Mouse (Mus musculus): Measurements from ENCODE around the gene Cfl2. TPM values are rescaled to one million over a fixed set of nuclear protein-coding genes. Genes with fewer than 3 reads are reported as not detected.
A peak's percentile ranks its signal among the peaks of the same experiment; 100 is the strongest.
"Not testable (repeated sequence)": the region's sequence is repeated elsewhere in the genome, so short reads cannot be mapped to it uniquely, and the experiment has no call there.

The Cfl2 gene
- total RNA-seq (2015; ENCODE audit: low replicate concordance) (9.2 and 12.9 TPM in 2 replicates), total RNA-seq (2017; ENCODE audit: low replicate concordance) (8.2 and 8.5 TPM in 2 replicates)

DNA sequence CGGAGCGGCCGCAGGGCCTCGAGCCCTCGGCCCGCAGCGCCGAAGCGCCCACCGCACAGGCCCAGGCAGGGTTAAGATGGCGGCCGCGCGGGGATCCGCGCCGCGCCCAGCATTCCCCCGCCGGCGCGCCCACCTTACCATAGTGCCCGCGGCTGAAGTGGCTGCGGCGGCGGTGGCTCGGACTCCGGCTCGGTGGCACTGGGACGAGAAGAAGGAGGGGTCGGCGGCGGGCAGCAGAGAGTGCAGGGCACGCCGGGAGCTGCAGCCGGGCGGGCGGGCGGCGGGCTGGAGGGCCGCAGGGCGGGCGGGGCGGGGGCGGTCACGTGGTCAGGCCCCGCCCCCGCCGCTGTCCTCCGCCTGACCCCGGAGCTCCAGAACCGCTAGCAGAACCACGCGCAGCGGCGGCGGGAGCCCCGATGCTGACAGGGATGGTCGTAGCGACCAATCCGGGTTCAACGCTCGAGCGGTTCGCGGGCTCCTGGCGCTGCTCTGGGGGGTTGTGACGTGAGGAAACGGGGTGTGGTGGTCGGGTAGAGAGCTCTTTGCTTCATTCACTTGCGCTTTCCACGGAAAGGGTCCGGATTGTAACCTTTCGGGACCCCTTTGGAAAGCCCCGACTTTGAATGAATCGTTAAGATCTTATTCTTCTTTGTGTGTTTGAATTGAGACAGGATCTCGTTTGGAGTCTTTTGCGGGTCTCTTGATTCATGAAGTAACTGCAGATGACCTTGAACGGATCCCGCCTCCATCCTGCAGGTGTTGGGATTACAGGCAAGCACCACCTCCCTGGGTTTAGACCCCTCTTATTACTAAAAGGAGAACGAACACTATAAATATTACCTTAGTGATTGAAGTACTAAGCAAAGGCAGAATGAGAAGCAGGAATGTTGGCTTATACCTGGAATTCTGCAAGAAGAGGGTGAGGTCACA, at the start of gene Cfl2:
Cfl2 (minus strand) TSS at position 272 of the 930 bp plus-strand sequence.
- ATAC-seq (replicated peaks; ENCODE audit: low FRiP score, poor library complexity, severe bottlenecking): peak; percentile 86

GRCm38 (mm10) chr12:54910387-54910786, 47.7 kb upstream of the Cfl2 start:
- no peak for ATAC-seq (replicated peaks; ENCODE audit: low FRiP score, poor library complexity, severe bottlenecking)

DNA sequence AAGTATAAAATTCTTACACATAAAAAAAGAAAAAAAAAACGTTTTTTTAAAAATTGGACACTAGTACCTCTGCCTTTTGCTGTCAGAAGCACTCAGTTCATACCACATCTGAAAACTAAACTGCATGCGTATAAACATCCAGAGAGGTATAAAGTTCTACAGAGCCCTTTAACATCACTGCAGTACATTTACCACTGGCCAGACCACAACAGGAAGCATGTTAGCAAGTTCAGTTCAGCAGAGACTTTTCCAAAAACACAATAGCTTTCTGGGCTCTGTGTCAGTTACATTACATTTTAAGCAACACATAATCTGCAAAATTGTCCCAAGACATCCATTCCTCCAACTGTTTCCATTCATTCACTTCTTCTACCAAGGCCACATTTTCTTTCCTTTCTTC, 29.9 kb upstream of the Cfl2 start:
- ATAC-seq (replicated peaks; ENCODE audit: low FRiP score, poor library complexity, severe bottlenecking): not testable (repeated sequence)

DNA sequence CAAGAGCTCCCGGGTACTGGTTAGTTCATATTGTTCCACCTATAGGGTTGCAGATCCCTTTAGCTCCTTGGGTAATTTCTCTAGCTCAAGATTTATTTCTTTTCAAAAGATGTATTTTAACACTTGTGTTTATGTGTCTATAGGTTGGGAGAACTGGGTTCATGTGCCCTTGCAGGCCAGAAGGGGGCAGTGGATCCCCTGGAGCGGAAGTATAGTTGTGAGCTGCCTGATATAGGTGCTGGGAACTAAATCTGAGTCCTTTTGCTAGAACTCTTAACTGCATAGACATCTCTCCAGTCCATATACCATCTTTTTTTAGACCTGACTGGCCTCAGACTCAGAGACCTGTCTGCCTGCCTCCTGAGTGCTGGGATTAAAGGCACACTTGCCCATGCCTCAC, 27.7 kb upstream of the Cfl2 start:
- no peak for ATAC-seq (replicated peaks; ENCODE audit: low FRiP score, poor library complexity, severe bottlenecking)

DNA sequence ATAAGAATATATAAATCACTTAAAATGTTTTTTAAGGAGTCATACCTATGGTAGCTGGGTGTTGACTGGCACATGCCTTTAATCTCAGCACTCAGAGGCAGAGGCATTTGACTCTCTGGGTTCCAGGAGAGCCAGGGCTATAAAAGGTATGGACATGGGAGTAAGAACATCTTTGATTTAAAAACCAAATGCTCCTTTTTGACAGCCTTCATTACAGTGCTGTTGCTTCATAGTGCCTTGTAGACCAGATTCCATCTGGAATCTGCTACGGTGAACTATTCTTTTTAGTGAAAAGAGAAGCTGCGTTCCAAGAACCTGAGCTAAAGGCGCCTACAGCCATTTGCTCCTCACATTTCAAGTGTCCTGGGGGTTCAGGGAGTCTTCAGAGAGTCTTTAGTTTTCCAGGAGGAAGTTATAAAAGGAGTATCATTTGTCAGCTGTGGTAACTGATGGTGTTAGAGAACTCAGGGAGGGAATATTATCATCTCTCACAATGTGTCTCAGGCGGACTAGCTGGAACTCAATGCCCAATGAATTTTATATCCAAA, 25.0 kb upstream of the Cfl2 start:
- no peak for ATAC-seq (replicated peaks; ENCODE audit: low FRiP score, poor library complexity, severe bottlenecking)

DNA sequence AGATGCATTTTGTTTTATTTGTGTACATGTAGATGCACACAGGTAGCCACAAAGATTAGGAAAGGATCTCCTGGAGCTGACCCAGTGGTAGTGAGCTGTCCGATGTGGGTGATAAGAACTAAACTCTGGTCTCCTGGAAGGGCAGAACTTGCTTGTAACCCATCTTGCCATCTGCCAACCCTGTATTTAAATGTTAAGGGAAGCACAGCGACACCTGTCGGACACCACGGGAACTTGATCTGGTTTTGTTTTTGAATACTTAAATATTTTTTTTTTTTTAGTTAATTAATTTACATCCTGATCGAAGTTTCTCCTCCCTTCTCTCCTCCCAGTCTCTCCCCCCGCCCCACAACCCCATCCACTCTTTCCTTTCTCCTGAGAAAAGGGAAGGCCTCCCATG, 17.0 kb upstream of the Cfl2 start:
- ATAC-seq (replicated peaks; ENCODE audit: low FRiP score, poor library complexity, severe bottlenecking): peak; percentile 74; the same call in 1 of the 2 replicates

GRCm38 (mm10) chr12:54879211-54879610, 16.5 kb upstream of the Cfl2 start:
- ATAC-seq (replicated peaks; ENCODE audit: low FRiP score, poor library complexity, severe bottlenecking): 0 out of 2 replicates have a peak, but pooled peaks have one; percentile 44

DNA sequence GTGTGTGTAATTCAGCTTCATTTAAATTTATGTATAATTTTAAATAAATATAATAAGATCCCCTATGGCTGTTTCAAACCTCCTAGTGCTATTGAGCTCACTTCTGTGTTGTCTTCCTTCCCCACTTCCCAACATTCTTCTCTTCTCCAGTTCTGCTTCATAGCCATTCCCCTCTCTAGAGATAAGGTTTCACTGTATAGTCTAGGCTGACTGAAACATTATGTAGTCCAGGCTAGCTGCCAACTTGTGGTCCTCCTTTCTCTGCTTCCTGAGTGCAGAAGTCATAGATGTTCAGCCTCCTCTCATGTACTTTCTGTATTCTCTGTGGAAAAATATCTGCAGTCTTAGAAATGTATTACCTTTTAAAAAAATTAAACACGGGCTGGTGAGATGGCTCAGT, 15.2 kb upstream of the Cfl2 start:
- ATAC-seq (replicated peaks; ENCODE audit: low FRiP score, poor library complexity, severe bottlenecking): no peak

GRCm38 (mm10) chr12:54876879-54877278, 14.2 kb upstream of the Cfl2 start:
- no peak for ATAC-seq (replicated peaks; ENCODE audit: low FRiP score, poor library complexity, severe bottlenecking)

GRCm38 (mm10) chr12:54874711-54875110, 12.0 kb upstream of the Cfl2 start:
- ATAC-seq (replicated peaks; ENCODE audit: low FRiP score, poor library complexity, severe bottlenecking): no peak

- peak; percentile 76 for ATAC-seq (replicated peaks; ENCODE audit: low FRiP score, poor library complexity, severe bottlenecking)
Observed at GRCm38 (mm10) chr12:54861991-54862605, 579 bp downstream of the Cfl2 start.

DNA sequence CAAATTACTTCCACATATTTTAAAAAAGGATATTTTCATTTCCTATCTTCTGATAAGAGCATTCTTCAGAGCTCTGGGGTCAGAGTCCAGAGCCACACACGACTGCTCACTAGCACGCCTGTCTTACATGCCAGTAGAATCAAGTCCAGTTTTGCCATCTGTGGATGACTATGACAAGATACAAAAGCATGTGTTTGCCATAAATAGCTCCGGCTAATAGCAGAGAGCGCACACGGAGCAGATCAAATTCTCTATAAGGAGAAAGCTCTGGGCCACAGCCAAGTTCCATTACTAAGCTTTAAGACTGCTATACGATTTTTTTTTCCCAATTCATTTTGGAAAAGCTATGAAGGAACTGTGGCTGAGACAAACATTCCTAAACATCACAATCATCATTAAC, 3.1 kb downstream of the Cfl2 start:
- no peak for ATAC-seq (replicated peaks; ENCODE audit: low FRiP score, poor library complexity, severe bottlenecking)

DNA sequence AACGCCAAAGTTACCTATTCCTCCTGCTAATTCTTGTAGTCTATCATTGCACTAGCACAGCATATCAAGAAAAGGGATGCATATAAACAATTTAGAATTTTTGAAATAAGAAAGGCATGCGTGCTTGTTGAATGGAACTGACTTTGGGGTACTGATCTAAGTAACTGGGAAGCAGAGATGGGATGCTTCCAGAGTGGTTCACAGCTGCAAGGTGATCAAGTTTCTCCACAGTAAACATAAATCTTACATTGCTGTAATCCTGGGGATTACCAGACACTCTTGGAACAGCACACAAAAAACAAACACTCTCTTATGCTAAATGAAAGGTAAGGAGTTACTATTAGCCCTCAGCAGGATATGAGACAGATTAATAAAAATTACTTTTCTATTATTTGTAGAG, 12.1 kb downstream of the Cfl2 start:
- ATAC-seq (replicated peaks; ENCODE audit: low FRiP score, poor library complexity, severe bottlenecking): no peak

- no peak for ATAC-seq (replicated peaks; ENCODE audit: low FRiP score, poor library complexity, severe bottlenecking)
Observed at GRCm38 (mm10) chr12:54844415-54844814, 18.3 kb downstream of the Cfl2 start.

DNA sequence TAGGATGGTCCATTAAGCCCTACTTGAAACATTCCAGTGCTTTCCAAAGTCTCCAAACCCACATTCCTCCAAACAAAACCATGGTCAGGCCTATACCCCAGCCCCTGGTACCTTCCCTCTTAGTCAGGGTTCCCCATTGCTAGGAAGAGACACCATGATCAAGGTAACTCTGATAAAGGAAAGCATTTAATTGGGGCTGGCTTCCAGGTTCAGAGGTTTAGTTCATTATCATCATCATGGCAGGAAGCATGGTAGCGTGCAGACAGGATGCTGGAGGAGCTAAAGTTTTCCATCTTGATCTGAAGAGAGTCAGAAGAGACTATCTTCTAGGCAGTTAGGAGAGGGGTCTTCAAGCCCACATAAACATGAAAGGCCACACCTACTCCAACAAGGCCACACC, 21.1 kb downstream of the Cfl2 start:
- ATAC-seq (replicated peaks; ENCODE audit: low FRiP score, poor library complexity, severe bottlenecking): no peak

GRCm38 (mm10) chr12:54839815-54840214, 22.9 kb downstream of the Cfl2 start:
- no peak for ATAC-seq (replicated peaks; ENCODE audit: low FRiP score, poor library complexity, severe bottlenecking)

- ATAC-seq (replicated peaks; ENCODE audit: low FRiP score, poor library complexity, severe bottlenecking): no peak
Observed at GRCm38 (mm10) chr12:54838931-54839330, 23.7 kb downstream of the Cfl2 start.

- ATAC-seq (replicated peaks; ENCODE audit: low FRiP score, poor library complexity, severe bottlenecking): no peak
Observed at GRCm38 (mm10) chr12:54835608-54836570, 26.8 kb downstream of the Cfl2 start.

DNA sequence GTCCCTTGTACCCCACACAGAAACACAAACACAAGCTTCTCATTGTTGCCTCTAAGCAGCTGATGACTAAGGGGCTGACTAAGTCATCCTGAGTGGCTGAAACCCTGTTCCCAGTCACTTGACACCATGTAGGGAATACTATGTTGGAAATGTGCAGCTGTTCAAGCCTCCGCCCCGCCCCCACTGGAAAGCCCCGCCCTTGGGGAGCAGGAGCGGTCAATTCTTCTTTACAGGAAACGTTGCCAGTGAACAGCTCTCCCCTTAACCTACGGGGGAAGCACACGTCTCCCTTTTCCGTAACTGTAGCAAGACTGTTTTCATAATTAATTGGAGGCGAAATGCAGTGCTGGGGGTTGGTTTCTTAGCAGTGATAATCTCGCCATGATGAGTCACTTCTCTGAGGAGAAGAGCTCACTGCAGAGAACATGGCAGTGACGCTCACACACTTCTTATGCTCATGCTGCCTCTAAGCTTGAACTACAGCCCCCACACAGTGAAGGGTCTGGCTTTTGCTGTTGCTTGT, 27.7 kb downstream of the Cfl2 start:
- ATAC-seq (replicated peaks; ENCODE audit: low FRiP score, poor library complexity, severe bottlenecking): no peak

Measured in erythroblast, adult 5-6 weeks (primary cell).